Mouse (Mus musculus): ENCODE results near the gene Mmd2. TPM values are rescaled to one million over a fixed set of nuclear protein-coding genes. Genes with fewer than 3 reads are reported as not detected.

Mmd2 gene
- polyA plus RNA-seq, 1 experiment from 2014 or later = 59.2 TPM

DNA sequence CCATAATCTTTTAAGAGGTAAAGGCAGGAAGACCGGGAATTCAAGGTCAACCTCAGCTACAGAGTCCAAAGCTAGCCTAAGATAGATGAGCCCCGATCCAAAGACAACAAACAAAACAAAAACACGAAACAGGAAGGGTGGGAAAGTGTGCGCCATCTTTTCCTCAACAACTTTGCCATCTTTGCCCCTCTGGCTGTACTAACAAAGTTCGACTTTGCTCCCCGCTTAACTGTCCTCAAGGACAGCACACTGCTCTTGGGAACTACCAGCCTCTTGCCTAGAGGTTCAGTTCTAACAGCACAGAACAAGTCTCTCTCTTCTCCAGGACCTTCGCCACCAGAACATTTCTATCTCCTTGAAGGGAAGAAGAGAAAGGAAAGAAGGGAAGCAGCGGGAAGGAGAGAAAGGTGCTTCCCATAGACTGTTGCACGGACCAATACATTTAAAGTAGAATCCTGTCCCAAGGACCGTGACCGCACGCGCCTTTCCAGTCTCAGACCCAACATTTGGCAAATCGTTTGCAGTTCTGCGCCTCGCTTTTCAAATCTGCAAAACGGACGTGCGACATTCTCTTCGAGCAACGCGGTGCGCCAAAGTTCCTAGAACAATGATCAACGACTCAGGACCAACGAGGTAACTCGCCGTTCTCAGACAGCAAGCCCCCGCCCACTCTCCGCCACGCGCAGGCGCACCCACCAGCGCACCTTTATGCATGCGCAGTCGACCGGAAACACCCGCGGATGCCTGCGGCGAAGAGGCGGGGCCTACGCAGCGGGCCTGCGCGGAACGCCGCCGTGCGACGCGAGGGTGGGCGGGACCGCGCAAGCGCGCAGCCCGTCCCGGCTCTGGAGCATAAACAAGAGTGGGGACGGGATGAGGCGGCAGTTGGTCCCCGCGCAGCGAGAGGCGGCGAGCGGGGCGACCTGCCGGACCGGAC, 20.4 kb upstream of the Mmd2 start:
- no peaks in the 10 kb centered on the region for H3K9me3 ChIP-seq (replicated peaks)
- H3K4me3 ChIP-seq (replicated peaks) = peak overlapping the region; percentile 94
- under 1% methylated on average over 69 of the region's 69 CpGs for WGBS
- H3K27me3 ChIP-seq (replicated peaks) = no peaks in the 10 kb centered on the region
- peaks cover 22% of the 10 kb centered on the region for H3K4me1 ChIP-seq
- peak overlapping the region; percentile 82 for H3K27ac ChIP-seq (replicated peaks)
- H3K36me3 ChIP-seq = peaks cover 13% of the 10 kb centered on the region
- peak overlapping the region; percentile 87 for H3K4me2 ChIP-seq
- peak overlapping the region; percentile 94 for H3K9ac ChIP-seq (replicated peaks)
- ATAC-seq (ENCODE audit: low FRiP score) = peak; percentile 97

DNA sequence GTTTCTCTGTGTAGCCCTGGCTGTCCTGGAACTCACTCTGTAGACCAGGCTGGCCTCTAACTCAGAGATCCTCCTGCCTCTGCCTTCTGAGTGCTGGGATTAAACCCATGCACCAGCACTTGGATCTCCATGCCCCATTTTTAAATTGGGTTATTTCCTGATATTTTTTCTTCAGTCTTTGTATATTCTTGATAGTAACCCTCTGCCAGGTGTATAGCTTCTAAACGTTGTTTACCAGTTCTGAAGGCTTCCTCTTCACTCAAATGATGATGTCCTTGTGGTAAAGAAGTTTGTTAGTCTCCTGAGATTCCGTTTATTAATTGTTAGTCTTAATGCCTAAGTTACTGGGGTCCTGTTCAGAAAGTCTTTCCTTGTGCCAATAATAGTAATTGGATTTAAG, 18.8 kb upstream of the Mmd2 start, which contains the start of gene Wipi2:
Gene Wipi2, plus strand, starts transcription at position 301 of the 400 bp plus-strand sequence.
- peak within 1 kb of the TSS; percentile 94 for H3K4me3 ChIP-seq (replicated peaks)
- H3K9me3 ChIP-seq (replicated peaks) = no peaks in the 10 kb centered on the region
- peak within 1 kb of the TSS; percentile 94 for H3K9ac ChIP-seq (replicated peaks)
- H3K27ac ChIP-seq (replicated peaks) = no peak within 1 kb of the TSS
- H3K27me3 ChIP-seq (replicated peaks) = no peaks in the 10 kb centered on the region
- 86% methylated on average over 2 of the region's 2 CpGs for WGBS
- no peak for ATAC-seq (ENCODE audit: low FRiP score)
- peaks cover 22% of the 10 kb centered on the region for H3K4me1 ChIP-seq
- H3K36me3 ChIP-seq = no peaks in the 10 kb centered on the region
- peak within 1 kb of the TSS; percentile 87 for H3K4me2 ChIP-seq

DNA sequence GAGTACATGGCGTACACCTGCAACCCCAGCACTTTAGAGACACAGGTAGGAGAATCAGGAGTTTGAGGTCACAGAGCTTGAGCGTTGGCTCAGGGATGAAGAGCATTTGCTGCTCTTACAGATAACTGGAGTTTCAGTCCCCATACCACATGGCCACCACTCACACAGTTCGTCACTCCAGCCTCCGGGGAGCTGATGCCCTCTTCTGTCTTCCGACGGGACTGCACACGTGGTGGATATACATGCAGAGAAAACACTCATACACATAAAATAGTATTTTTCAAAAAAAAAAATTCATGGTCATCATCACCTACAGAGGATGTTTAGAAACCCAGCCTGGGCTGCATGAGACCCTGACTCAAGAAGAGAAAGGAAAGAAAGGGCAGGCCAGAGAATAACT, 14.5 kb upstream of the Mmd2 start:
- 91% methylated on average over 7 of the region's 7 CpGs for WGBS
- no peak for ATAC-seq (ENCODE audit: low FRiP score)
- no peak overlapping the region for H3K9ac ChIP-seq (replicated peaks)

DNA sequence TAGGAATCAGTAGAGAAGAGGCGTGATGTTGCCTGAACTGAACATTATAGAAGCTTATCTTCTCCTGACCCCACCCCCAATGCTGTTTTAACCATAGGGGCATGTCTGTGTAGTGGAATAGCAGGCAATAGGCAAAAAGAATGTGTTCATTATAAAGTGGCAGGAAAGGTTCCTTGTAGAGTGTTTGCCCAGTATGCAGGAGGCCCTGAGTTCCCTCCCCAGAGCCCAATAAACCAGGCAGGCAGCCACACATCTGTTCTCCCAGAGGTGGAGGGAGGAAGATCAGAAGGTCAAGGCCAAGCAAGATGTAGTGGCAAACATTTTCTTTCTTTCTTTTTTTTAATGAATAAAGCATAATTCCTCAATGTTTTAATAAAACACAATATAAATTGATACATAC, 13.5 kb upstream of the Mmd2 start:
- ATAC-seq (ENCODE audit: low FRiP score) = no peak
- Histone ChIP-seq H3K27me3 (replicated peaks) (no peaks in the 10 kb centered on the region), H3K4me1 (no peaks in the 10 kb centered on the region), H3K27ac (replicated peaks) (no peak overlapping the region), H3K36me3 (no peaks in the 10 kb centered on the region), H3K9ac (replicated peaks) (no peak overlapping the region), H3K9me3 (replicated peaks) (no peaks in the 10 kb centered on the region), H3K4me3 (replicated peaks) (no peak overlapping the region), H3K4me2 (no peak overlapping the region)
- 73% methylated on average over 1 of the region's 1 CpGs for WGBS

More for the DNA sequence above, 14.5 kb upstream of the Mmd2 start:
- Histone ChIP-seq H3K4me3 (replicated peaks) (no peak overlapping the region), H3K36me3 (no peaks in the 10 kb centered on the region), H3K4me1 (no peaks in the 10 kb centered on the region), H3K4me2 (no peak overlapping the region), H3K27ac (replicated peaks) (no peak overlapping the region), H3K9me3 (replicated peaks) (no peaks in the 10 kb centered on the region), H3K27me3 (replicated peaks) (no peaks in the 10 kb centered on the region)

DNA sequence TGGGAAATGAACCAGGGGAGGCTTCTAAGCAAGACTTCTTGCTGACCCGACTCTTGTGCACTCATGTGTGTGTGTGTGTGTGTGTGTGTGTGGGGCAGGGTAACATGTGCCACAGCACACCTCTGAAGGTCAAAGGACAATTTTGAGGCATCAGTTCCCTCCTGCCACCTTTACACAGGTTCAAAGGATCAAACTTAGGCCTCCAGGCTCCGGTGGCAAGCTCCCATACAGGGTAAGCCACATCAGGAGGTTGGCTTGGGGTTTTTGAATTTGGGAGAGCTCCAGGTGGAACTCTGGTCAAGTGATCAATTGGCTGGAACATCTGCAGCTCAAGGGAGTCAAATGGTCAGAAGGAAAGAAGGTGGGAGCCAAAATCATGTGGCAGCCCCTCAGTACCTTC, 12.8 kb upstream of the Mmd2 start:
- no peak overlapping the region for H3K4me2 ChIP-seq
- ATAC-seq (ENCODE audit: low FRiP score) = no peak
- H3K9me3 ChIP-seq (replicated peaks) = no peaks in the 10 kb centered on the region
- H3K4me1 ChIP-seq = no peaks in the 10 kb centered on the region
- 79% methylated on average over 2 of the region's 2 CpGs for WGBS
- H3K27me3 ChIP-seq (replicated peaks) = no peaks in the 10 kb centered on the region
- no peak overlapping the region for H3K27ac ChIP-seq (replicated peaks)
- no peaks in the 10 kb centered on the region for H3K36me3 ChIP-seq
- H3K4me3 ChIP-seq (replicated peaks) = no peak overlapping the region
- H3K9ac ChIP-seq (replicated peaks) = no peak overlapping the region

DNA sequence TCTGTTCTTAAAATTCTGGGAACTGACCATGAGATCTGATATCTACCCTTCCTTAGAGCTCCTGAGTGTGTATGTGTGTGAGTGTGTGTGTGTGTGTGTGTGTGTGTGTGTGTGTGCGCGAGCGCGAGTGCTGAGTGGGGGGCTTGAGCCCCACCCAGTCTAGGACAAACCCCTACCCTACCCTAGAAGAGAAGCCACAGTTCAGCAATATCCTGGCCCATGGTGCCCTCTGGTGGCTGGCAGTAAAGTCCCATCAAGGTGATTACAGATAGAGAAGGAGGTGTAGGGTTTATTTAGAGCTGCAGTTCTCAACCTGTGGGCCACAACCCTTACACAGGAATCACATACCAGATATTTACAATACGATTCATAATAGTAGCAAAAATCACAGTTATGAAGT, 11.3 kb upstream of the Mmd2 start:
- no peaks in the 10 kb centered on the region for H3K9me3 ChIP-seq (replicated peaks)
- no peaks in the 10 kb centered on the region for H3K4me1 ChIP-seq
- 24% methylated on average over 5 of the region's 5 CpGs for WGBS
- peak; percentile 61 for ATAC-seq (ENCODE audit: low FRiP score)
- H3K27me3 ChIP-seq (replicated peaks) = no peaks in the 10 kb centered on the region
- no peak overlapping the region for H3K27ac ChIP-seq (replicated peaks)
- H3K4me2 ChIP-seq = no peak overlapping the region
- H3K36me3 ChIP-seq = no peaks in the 10 kb centered on the region
- H3K4me3 ChIP-seq (replicated peaks) = no peak overlapping the region
- no peak overlapping the region for H3K9ac ChIP-seq (replicated peaks)

DNA sequence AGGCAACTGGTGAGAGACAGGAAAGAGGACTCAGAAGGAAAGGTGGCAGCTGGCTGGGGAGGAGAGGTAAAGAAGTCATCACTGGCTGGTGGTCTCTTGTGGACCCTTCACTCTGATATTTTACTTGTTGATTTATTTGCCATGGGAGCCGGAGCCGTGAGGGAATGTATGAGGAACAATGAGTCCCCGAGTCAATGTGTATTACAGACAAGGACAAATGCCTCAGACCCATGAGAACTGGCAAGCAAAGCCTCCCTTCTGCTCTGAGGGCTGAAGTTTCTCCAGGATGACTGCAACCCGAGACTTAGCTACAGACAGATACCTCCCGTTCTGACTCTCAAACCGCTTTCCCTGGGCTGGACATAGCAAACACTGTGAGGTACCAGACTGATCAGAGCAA, 7.7 kb upstream of the Mmd2 start:
- Histone ChIP-seq H3K36me3 (no peaks in the 10 kb centered on the region), H3K4me2 (no peak overlapping the region)
- WGBS = 52% methylated on average over 6 of the region's 6 CpGs

DNA sequence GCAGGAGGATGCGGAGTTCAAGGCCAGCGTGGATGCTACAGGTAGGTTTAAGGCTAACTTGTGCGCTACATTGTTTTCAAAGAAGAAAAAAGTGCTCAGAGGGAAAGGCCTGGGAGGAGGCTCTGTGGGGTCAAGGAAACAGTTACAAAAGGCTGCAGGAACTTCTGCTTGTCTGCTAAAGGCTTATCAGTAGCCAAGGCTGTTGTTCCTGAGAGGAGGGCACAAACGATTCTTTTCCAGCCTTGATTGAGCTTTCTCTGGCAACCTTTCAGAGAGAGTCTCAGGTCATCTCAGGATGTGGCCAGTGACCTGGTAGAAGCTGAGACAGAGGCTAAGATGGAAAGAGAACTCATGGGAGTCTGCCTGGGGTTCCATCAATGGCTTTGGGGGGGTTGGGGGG, 7.0 kb upstream of the Mmd2 start:
- Histone ChIP-seq H3K4me3 (replicated peaks) (no peak overlapping the region), H3K4me2 (no peak overlapping the region), H3K9me3 (replicated peaks) (no peaks in the 10 kb centered on the region), H3K4me1 (0 out of 2 replicates have a peak, but pooled peaks cover 2% of the 10 kb centered on the region), H3K27ac (replicated peaks) (no peak overlapping the region), H3K9ac (replicated peaks) (no peak overlapping the region), H3K36me3 (no peaks in the 10 kb centered on the region), H3K27me3 (replicated peaks) (no peaks in the 10 kb centered on the region)
- ATAC-seq (ENCODE audit: low FRiP score) = no peak
- 85% methylated on average over 4 of the region's 4 CpGs for WGBS

More for the DNA sequence above, 7.7 kb upstream of the Mmd2 start:
- no peak for ATAC-seq (ENCODE audit: low FRiP score)
- H3K9me3 ChIP-seq (replicated peaks) = no peaks in the 10 kb centered on the region
- no peaks in the 10 kb centered on the region for H3K27me3 ChIP-seq (replicated peaks)
- H3K27ac ChIP-seq (replicated peaks) = no peak overlapping the region
- no peak overlapping the region for H3K9ac ChIP-seq (replicated peaks)
- no peak overlapping the region for H3K4me3 ChIP-seq (replicated peaks)
- H3K4me1 ChIP-seq = 0 out of 2 replicates have a peak, but pooled peaks cover 2% of the 10 kb centered on the region

DNA sequence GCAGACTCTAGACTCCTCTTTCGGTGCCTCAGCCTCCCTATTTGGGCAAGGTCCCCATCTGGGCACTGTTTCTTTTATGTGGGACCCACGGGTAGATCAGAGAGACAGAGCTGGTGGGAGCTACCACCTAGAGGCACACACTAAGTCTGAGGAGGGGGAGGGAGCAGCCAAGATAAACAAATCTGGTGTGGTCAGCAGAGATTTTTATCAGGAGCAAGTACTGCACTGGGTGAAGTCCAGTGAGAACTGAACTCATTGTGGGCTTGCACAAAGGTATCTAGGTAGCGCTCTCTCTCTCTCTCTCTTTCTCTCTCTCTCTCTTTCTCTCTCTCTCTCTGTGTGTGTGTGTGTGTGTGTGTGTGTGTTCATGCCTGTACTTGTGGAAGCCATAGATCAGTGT, 5.9 kb upstream of the Mmd2 start:
- Histone ChIP-seq H3K27me3 (replicated peaks) (no peaks in the 10 kb centered on the region), H3K9ac (replicated peaks) (no peak overlapping the region), H3K36me3 (no peaks in the 10 kb centered on the region), H3K9me3 (replicated peaks) (no peaks in the 10 kb centered on the region), H3K4me1 (peaks cover 2% of the 10 kb centered on the region; the same call in 1 of the 2 replicates), H3K4me3 (replicated peaks) (no peak overlapping the region), H3K27ac (replicated peaks) (no peak overlapping the region), H3K4me2 (no peak overlapping the region)
- no peak for ATAC-seq (ENCODE audit: low FRiP score)
- 60% methylated on average over 3 of the region's 3 CpGs for WGBS

DNA sequence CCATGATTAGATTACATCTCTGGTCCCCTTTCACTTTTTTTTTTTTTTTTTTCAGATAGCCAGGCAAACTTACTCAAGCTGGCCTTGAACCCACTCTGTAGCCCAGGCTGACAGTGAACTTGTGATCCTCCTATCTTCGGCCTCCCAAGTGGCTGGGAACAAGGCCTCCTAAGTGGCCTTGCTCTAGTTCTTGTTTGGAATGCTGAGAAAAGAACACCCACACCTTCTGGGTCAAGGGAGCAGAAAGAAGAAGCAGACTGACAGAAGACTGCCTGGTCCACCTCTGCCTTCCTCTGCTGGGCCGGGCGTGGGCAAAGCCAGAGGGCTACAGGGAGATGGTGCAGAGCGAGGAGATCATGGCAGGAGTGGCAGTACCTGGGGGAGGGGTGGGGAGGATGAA, 1.8 kb upstream of the Mmd2 start:
- 93% methylated on average over 4 of the region's 4 CpGs for WGBS
- Histone ChIP-seq H3K27me3 (replicated peaks) (peaks cover 3% of the 10 kb centered on the region; the same call in 1 of the 2 replicates), H3K27ac (replicated peaks) (no peak overlapping the region), H3K4me1 (peaks cover 12% of the 10 kb centered on the region), H3K9ac (replicated peaks) (no peak overlapping the region), H3K4me3 (replicated peaks) (no peak overlapping the region), H3K4me2 (no peak overlapping the region), H3K9me3 (replicated peaks) (no peaks in the 10 kb centered on the region), H3K36me3 (no peaks in the 10 kb centered on the region)
- no peak for ATAC-seq (ENCODE audit: low FRiP score)

DNA sequence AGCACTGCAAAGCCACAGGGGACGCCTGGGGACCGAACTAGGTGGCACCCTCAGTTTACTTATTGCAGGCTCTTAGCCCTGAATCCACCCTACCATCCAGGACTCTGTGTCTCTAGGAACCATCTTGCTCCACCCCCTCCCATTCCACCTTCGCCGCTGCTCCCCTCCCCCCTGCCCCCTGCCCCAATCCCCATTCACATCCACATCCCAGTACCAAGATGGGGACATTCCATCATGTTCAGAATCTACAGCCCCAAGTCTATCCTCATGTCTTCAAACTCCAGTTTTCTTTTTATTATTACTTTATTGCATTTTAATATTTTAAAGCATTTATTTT, 357 bp upstream of the Mmd2 start:
- Histone ChIP-seq H3K4me3 (replicated peaks) (peak overlapping the region; percentile 42), H3K9ac (replicated peaks) (peak overlapping the region; percentile 48; the same call in 1 of the 2 replicates), H3K27ac (replicated peaks) (peak overlapping the region; percentile 29), H3K4me2 (peak overlapping the region; percentile 86), H3K27me3 (replicated peaks) (peaks cover 3% of the 10 kb centered on the region; the same call in 1 of the 2 replicates), H3K36me3 (no peaks in the 10 kb centered on the region), H3K9me3 (replicated peaks) (no peaks in the 10 kb centered on the region), H3K4me1 (peaks cover 12% of the 10 kb centered on the region)
- no peak; the same call in 1 of the 2 replicates for ATAC-seq (ENCODE audit: low FRiP score)
- 8% methylated on average over 4 of the region's 4 CpGs for WGBS

DNA sequence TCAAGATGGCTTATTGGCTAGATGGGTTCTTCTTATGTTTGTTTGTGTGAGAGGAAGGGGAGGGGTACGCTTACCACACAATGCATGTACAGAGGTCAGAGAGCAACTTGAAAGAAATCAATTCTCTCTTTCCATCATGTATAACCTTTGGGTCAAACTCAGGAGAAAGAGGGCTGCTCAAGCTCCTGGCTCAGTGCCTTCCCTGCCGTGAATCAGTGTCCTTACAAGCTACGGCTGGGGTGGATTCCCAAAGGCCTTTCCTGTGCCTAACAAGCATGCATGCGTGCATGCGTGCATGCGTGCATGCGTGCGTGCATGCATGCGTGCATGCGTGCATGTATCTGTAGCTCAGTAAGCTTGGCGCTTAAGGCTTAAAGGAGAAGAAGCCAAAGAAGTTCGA, 3.3 kb downstream of the Mmd2 start:
- H3K27ac ChIP-seq (replicated peaks) = no peak overlapping the region
- no peak for ATAC-seq (ENCODE audit: low FRiP score)

More for the DNA sequence above, 3.3 kb downstream of the Mmd2 start:
- Histone ChIP-seq H3K4me1 (peaks cover 12% of the 10 kb centered on the region), H3K9ac (replicated peaks) (no peak overlapping the region), H3K9me3 (replicated peaks) (no peaks in the 10 kb centered on the region), H3K36me3 (no peaks in the 10 kb centered on the region), H3K4me3 (replicated peaks) (no peak overlapping the region), H3K4me2 (0 out of 2 replicates have a peak overlapping the region, but pooled peaks have one; percentile 86), H3K27me3 (replicated peaks) (peaks cover 3% of the 10 kb centered on the region; the same call in 1 of the 2 replicates)
- 88% methylated on average over 12 of the region's 12 CpGs for WGBS
